ENCODE assay signal across 17 mouse cellular contexts in genomic region chr4:103922431-103922931, GRCm38 (mm10).
DNase-seq lines count a peak whose midpoint lies in the region; ATAC-seq and TF ChIP-seq lines count a peak whose summit lies in the region.
"Had no signal": no experiment of that assay in that cellular context is flagged by ENCODE, and none has a peak within 500 bp of the region (broad histone marks: within the 10 kb centered on the region; RNA-seq: fewer than 3 reads in every experiment).

No protein-coding gene starts in this region.

- peak; percentile 48; the same call in 1 of the 2 replicates for ATAC-seq in hindbrain, embryonic 12.5 days (ENCODE audit: low FRiP score)
- ATAC-seq in hindbrain, embryonic 14.5 days (ENCODE audit: low FRiP score): no peak; the same call in 1 of the 2 replicates
- peak; percentile 74 for ATAC-seq in hindbrain, embryonic 15.5 days (ENCODE audit: low FRiP score, low read depth)
- ATAC-seq: inflammation-experienced regulatory T-cells, adult 6 months had no signal

- H3K4me1 ChIP-seq in hindbrain, embryonic 12.5 days: peaks cover 14% of the 10 kb centered on the region
- peaks cover 15% of the 10 kb centered on the region for H3K4me1 ChIP-seq in hindbrain, embryonic 14.5 days (replicated peaks; ENCODE audit: control insufficient read depth, insufficient read depth, low read length)
- H3K4me1 ChIP-seq in hindbrain, embryonic 15.5 days (replicated peaks): peaks cover 10% of the 10 kb centered on the region
- H3K4me1 ChIP-seq: embryonic facial prominence, embryonic 12.5 days; limb, embryonic 13.5 days; neural tube, embryonic 12.5 days had no signal

- no peak overlapping the region for H3K4me3 ChIP-seq in hindbrain, embryonic 12.5 days
- no peak overlapping the region for H3K4me3 ChIP-seq in hindbrain, embryonic 14.5 days (replicated peaks; ENCODE audit: low read length)
- no peak overlapping the region for H3K4me3 ChIP-seq in hindbrain, embryonic 15.5 days
- H3K4me3 ChIP-seq: embryonic facial prominence, embryonic 12.5 days; limb, embryonic 13.5 days; neural tube, embryonic 12.5 days had no signal

- no peak for TF ChIP-seq CTCF in brain, embryonic 14.5 days (IDR thresholded peaks at IDR 0.05; ENCODE audit: borderline replicate concordance, extremely low read depth, insufficient read depth, insufficient read length)

- DNase-seq in hindbrain, embryonic 14.5 days (ENCODE audit: low spot score): no peak
- peak; percentile 83 for DNase-seq in brain, embryonic 14.5 days (ENCODE audit: low read depth)
- peak; percentile 71 to 75 for DNase-seq in cerebellum, postnatal 14 days
- DNase-seq in thymus, postnatal 10 days (ENCODE audit: low spot score in 2 of 2): no peak
- DNase-seq in heart, postnatal 14 days: no peak
- DNase-seq in heart, adult 18-20 months: no peak
- DNase-seq: adrenal gland, postnatal 14 days; gastrocnemius, postnatal 36 days; midbrain, embryonic 14.5 days; spleen, adult 18-20 months had no signal

- no peak for TF ChIP-seq POLR2A in brain, embryonic 14.5 days (IDR thresholded peaks at IDR 0.05; ENCODE audit: borderline replicate concordance, extremely low read depth, insufficient read depth, insufficient read length, poor library complexity, severe bottlenecking)

- H3K27me3 ChIP-seq in hindbrain, embryonic 12.5 days: no peaks in the 10 kb centered on the region
- H3K27me3 ChIP-seq in hindbrain, embryonic 14.5 days (ENCODE audit: control insufficient read depth, insufficient read depth, low read length): no peaks in the 10 kb centered on the region
- H3K27me3 ChIP-seq in hindbrain, embryonic 15.5 days: no peaks in the 10 kb centered on the region
- H3K27me3 ChIP-seq: embryonic facial prominence, embryonic 12.5 days; neural tube, embryonic 12.5 days had no signal

- H3K27ac ChIP-seq in hindbrain, embryonic 12.5 days: no peak overlapping the region
- H3K27ac ChIP-seq in hindbrain, embryonic 14.5 days: no peak overlapping the region
- no peak overlapping the region for H3K27ac ChIP-seq in hindbrain, embryonic 15.5 days (replicated peaks)
- H3K27ac ChIP-seq: embryonic facial prominence, embryonic 12.5 days; limb, embryonic 13.5 days; macrophage; neural tube, embryonic 12.5 days had no signal

- H3K9me3 ChIP-seq in hindbrain, embryonic 12.5 days (replicated peaks): no peaks in the 10 kb centered on the region
- no peaks in the 10 kb centered on the region for H3K9me3 ChIP-seq in hindbrain, embryonic 14.5 days (ENCODE audit: control insufficient read depth, low read length)
- no peaks in the 10 kb centered on the region for H3K9me3 ChIP-seq in hindbrain, embryonic 15.5 days
- H3K9me3 ChIP-seq: embryonic facial prominence, embryonic 12.5 days; limb, embryonic 13.5 days; neural tube, embryonic 12.5 days had no signal

- no peaks in the 10 kb centered on the region for H3K36me3 ChIP-seq in hindbrain, embryonic 12.5 days
- H3K36me3 ChIP-seq in hindbrain, embryonic 14.5 days (replicated peaks; ENCODE audit: control insufficient read depth, insufficient read depth): no peaks in the 10 kb centered on the region
- no peaks in the 10 kb centered on the region for H3K36me3 ChIP-seq in hindbrain, embryonic 15.5 days
- H3K36me3 ChIP-seq: embryonic facial prominence, embryonic 12.5 days; limb, embryonic 13.5 days; neural tube, embryonic 12.5 days had no signal

- intact Hi-C loops in heart, postnatal 14 days (cut with DNase I): no loop called here

- no peak overlapping the region for H3K4me2 ChIP-seq in hindbrain, embryonic 12.5 days (replicated peaks)
- no peak overlapping the region for H3K4me2 ChIP-seq in hindbrain, embryonic 14.5 days (replicated peaks)
- no peak overlapping the region for H3K4me2 ChIP-seq in hindbrain, embryonic 15.5 days
- H3K4me2 ChIP-seq: embryonic facial prominence, embryonic 12.5 days; limb, embryonic 13.5 days; neural tube, embryonic 12.5 days had no signal

- WGBS in hindbrain, embryonic 12.5 days: 48% methylated on average over 3 of the region's 3 CpGs
- 49% methylated on average over 3 of the region's 3 CpGs for WGBS in hindbrain, embryonic 14.5 days
- 57% methylated on average over 3 of the region's 3 CpGs for WGBS in hindbrain, embryonic 15.5 days

- H3K9ac ChIP-seq in hindbrain, embryonic 12.5 days: no peak overlapping the region
- no peak overlapping the region for H3K9ac ChIP-seq in hindbrain, embryonic 14.5 days
- H3K9ac ChIP-seq in hindbrain, embryonic 15.5 days: no peak overlapping the region
- H3K9ac ChIP-seq: embryonic facial prominence, embryonic 12.5 days; limb, embryonic 13.5 days; neural tube, embryonic 12.5 days had no signal

Comparison
In these comparisons a context has a peak if more than half of its experiments do, and no peak if none do; other contexts are left out.
1. DNase-seq: peak in brain, embryonic 14.5 days (single experiment) and cerebellum, postnatal 14 days (2 of 2); none in hindbrain, embryonic 14.5 days (single experiment), thymus, postnatal 10 days (0 of 2), heart, postnatal 14 days (0 of 2) and heart, adult 18-20 months (0 of 2).